Mouse (Mus musculus): Measurements from ENCODE around the gene Cyp2c40. TPM values are rescaled to one million over a fixed set of nuclear protein-coding genes. Genes with fewer than 3 reads are reported as not detected.

Cyp2c40 gene
- not detected for polyA plus RNA-seq (2017; shearing (Covaris generic))

DNA sequence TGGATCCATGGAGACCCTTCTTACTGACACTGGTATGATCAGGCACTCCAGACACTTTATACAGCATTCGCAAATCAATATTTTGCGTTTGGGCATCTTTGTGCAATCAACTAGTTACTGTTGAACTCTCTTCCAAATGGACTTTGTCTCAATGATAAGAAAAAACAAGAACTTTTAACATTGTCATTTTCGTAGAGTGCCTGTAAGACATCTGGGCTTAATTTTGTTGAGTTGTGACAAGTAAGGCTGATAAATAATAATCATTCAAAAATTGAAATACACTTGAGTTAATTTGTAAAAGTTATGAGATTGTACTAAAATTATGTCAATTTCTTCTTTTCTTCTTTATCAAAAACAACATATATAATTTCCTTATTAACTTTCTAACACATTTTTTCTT, at the start of gene Cyp2c40:
Cyp2c40 (minus strand) TSS at position 101 of the 400 bp plus-strand sequence.

DNA sequence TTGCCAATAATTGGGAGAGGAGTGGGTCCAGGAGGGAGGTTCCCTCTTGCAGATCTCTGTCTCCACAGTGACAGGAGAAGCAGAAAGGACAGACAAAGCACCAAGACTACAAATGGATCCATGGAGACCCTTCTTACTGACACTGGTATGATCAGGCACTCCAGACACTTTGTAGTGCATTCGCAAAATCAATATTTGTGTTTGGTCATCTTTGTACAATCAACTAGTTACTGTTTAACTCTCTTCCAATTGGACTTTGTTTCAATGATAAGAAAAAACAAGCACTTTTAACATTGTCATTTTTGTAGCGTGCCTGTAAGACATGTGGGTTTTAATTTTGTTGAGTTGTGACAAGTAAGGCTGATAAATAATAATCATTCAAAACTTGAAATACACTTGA, 71.7 kb downstream of the Cyp2c40 start, which contains the start of gene Cyp2c68:
Cyp2c68 (minus strand) TSS at position 135 of the 400 bp plus-strand sequence.

Other genes with a start within 250 kb of the Cyp2c40 start
- gene Cyp2c67, start 163.8 kb downstream of the Cyp2c40 start, polyA plus RNA-seq (2017; shearing (Covaris generic)), result not detected
- not detected for gene Cyp2c68, start 71.8 kb downstream of the Cyp2c40 start, polyA plus RNA-seq (2017; shearing (Covaris generic))
- gene Cyp2c69, start 74.0 kb upstream of the Cyp2c40 start, polyA plus RNA-seq (2017; shearing (Covaris generic)), result not detected
- not detected for gene Cyp2c37, start 179.6 kb upstream of the Cyp2c40 start, polyA plus RNA-seq (2017; shearing (Covaris generic))